14 mouse cellular contexts compared by ENCODE assay signal in genomic region chr5:114298212-114298894, GRCm38 (mm10). TPM values are rescaled to one million over a fixed set of nuclear protein-coding genes. Genes with fewer than 3 reads are reported as not detected.
DNase-seq lines count a peak whose midpoint lies in the region; ATAC-seq lines count a peak whose summit lies in the region.
"Had no signal": no experiment of that assay in that cellular context is flagged by ENCODE, and none has a peak within 500 bp of the region (broad histone marks: within the 10 kb centered on the region; RNA-seq: fewer than 3 reads in every experiment).

No protein-coding gene starts in this region.

- H3K27ac ChIP-seq in neural tube, embryonic 14.5 days (ENCODE audit: low read depth, low read length), result no peak overlapping the region
- no peak overlapping the region for H3K27ac ChIP-seq in forebrain, embryonic 16.5 days (ENCODE audit: low read length)
- H3K27ac ChIP-seq in midbrain, embryonic 15.5 days, result peak overlapping the region; percentile 14
- H3K27ac ChIP-seq: heart, embryonic 15.5 days had no signal

- H3K4me3 ChIP-seq in neural tube, embryonic 14.5 days (ENCODE audit: low read depth, low read length), result no peak overlapping the region
- H3K4me3 ChIP-seq in forebrain, embryonic 16.5 days (replicated peaks; ENCODE audit: low read length), result no peak overlapping the region
- H3K4me3 ChIP-seq in midbrain, embryonic 15.5 days, result no peak overlapping the region
- H3K4me3 ChIP-seq: heart, embryonic 15.5 days; megakaryocyte, embryonic 14.5 days had no signal

- DNase-seq in gastrocnemius, postnatal 10 days, result peak; percentile 39
- DNase-seq in gastrocnemius, postnatal 36 days, result no peak
- no peak for DNase-seq in neural tube, embryonic 10.5 days (ENCODE audit: extremely low spot score, low spot score)
- DNase-seq in adrenal gland, adult 18-20 months (ENCODE audit: low spot score in 2 of 2), result no peak
- DNase-seq in gastrocnemius, postnatal 14 days, result no peak
- DNase-seq: right cerebral cortex, postnatal 14 days had no signal

- no peaks in the 10 kb centered on the region for H3K36me3 ChIP-seq in neural tube, embryonic 14.5 days (ENCODE audit: control insufficient read depth, insufficient read depth, low read length)
- no peaks in the 10 kb centered on the region for H3K36me3 ChIP-seq in forebrain, embryonic 16.5 days (ENCODE audit: control insufficient read depth, insufficient read depth)
- H3K36me3 ChIP-seq in midbrain, embryonic 15.5 days (replicated peaks), result no peaks in the 10 kb centered on the region
- H3K36me3 ChIP-seq: heart, embryonic 15.5 days had no signal

- no peak overlapping the region for H3K9ac ChIP-seq in neural tube, embryonic 14.5 days (replicated peaks; ENCODE audit: low read depth, low read length)
- no peak overlapping the region for H3K9ac ChIP-seq in forebrain, embryonic 16.5 days (replicated peaks; ENCODE audit: low read depth, low read length)
- H3K9ac ChIP-seq in midbrain, embryonic 15.5 days, result no peak overlapping the region
- H3K9ac ChIP-seq: heart, embryonic 15.5 days had no signal

- H3K9me3 ChIP-seq in neural tube, embryonic 14.5 days (ENCODE audit: control insufficient read depth, low read length), result no peaks in the 10 kb centered on the region
- no peaks in the 10 kb centered on the region for H3K9me3 ChIP-seq in forebrain, embryonic 16.5 days (ENCODE audit: control insufficient read depth, low read length)
- H3K9me3 ChIP-seq in midbrain, embryonic 15.5 days, result no peaks in the 10 kb centered on the region
- H3K9me3 ChIP-seq: heart, embryonic 15.5 days; megakaryocyte, embryonic 14.5 days had no signal

- 0 out of 2 replicates have a peak, but pooled peaks cover 9% of the 10 kb centered on the region for H3K27me3 ChIP-seq in neural tube, embryonic 14.5 days (ENCODE audit: control insufficient read depth, insufficient read depth, low read length)
- 0 out of 2 replicates have a peak, but pooled peaks cover 8% of the 10 kb centered on the region for H3K27me3 ChIP-seq in forebrain, embryonic 16.5 days (replicated peaks; ENCODE audit: control insufficient read depth, insufficient read depth, low read length)
- peaks cover 11% of the 10 kb centered on the region; the same call in 1 of the 2 replicates for H3K27me3 ChIP-seq in midbrain, embryonic 15.5 days (replicated peaks)

- ATAC-seq in neural tube, embryonic 14.5 days (ENCODE audit: low read depth), result peak; percentile 21; the same call in 1 of the 2 replicates
- ATAC-seq in forebrain, embryonic 16.5 days, result peak; percentile 55; the same call in 1 of the 2 replicates
- ATAC-seq in midbrain, embryonic 15.5 days (replicated peaks), result peak; percentile 40; the same call in 1 of the 2 replicates

- no peak overlapping the region for H3K4me2 ChIP-seq in neural tube, embryonic 14.5 days (ENCODE audit: low read depth, low read length)
- H3K4me2 ChIP-seq in forebrain, embryonic 16.5 days (ENCODE audit: low read length), result no peak overlapping the region
- no peak overlapping the region; the same call in 1 of the 2 replicates for H3K4me2 ChIP-seq in midbrain, embryonic 15.5 days
- H3K4me2 ChIP-seq: heart, embryonic 15.5 days; liver, embryonic 11.5 days had no signal

- 46% methylated on average over 18 of the region's 18 CpGs for WGBS in neural tube, embryonic 14.5 days
- 37% methylated on average over 18 of the region's 18 CpGs for WGBS in forebrain, embryonic 16.5 days
- WGBS in midbrain, embryonic 15.5 days, result 39% methylated on average over 18 of the region's 18 CpGs

- intact Hi-C loops in gastrocnemius, postnatal 36 days (cut with DNase I), result no loop called here
- intact Hi-C loops in gastrocnemius, postnatal 14 days (cut with DNase I; ENCODE audit: low total_unique reads), result no loop called here

- H3K4me1 ChIP-seq in neural tube, embryonic 14.5 days (ENCODE audit: control insufficient read depth, insufficient read depth, low read length), result peaks cover 14% of the 10 kb centered on the region; the same call in 1 of the 2 replicates
- H3K4me1 ChIP-seq in forebrain, embryonic 16.5 days (replicated peaks; ENCODE audit: control insufficient read depth, insufficient read depth, low read length), result peaks cover 21% of the 10 kb centered on the region
- H3K4me1 ChIP-seq in midbrain, embryonic 15.5 days, result peaks cover 31% of the 10 kb centered on the region

RNA-seq across cellular contexts. Expression of gene Myo1h, which starts 9.4 kb away (rescaled TPM):
- under 1 TPM; 0.43 to 0.78 TPM for total RNA-seq in gastrocnemius, postnatal 10 days (2021)
- under 1 TPM in 1 of 2 experiments, not detected in 1; 0.35 TPM for total RNA-seq in gastrocnemius, postnatal 36 days (2021)
- 0.75 and 0.88 TPM in 2 replicates for polyA plus RNA-seq in neural tube, embryonic 14.5 days (2014; fragmentation: Nextera tagmentation; extraction: Ambion mirVana)
- polyA plus RNA-seq in forebrain, embryonic 16.5 days (2015; fragmentation: Nextera tagmentation; extraction: Ambion mirVana), result 0.65 and 0.91 TPM in 2 replicates
- 0.69 and 1.1 TPM in 2 replicates for polyA plus RNA-seq in midbrain, embryonic 15.5 days (2015; fragmentation: Nextera tagmentation; extraction: Ambion mirVana)
- total RNA-seq in adrenal gland, adult 18-20 months (2021), result under 1 TPM; 0.23 to 0.64 TPM
- total RNA-seq in gastrocnemius, postnatal 14 days (2021), result 1 to 10 TPM in 1 of 2 experiments, not detected in 1; 1.1 TPM

RNA-seq across cellular contexts. Expression of gene Foxn4, which starts 24.7 kb away (rescaled TPM):
- total RNA-seq in gastrocnemius, postnatal 10 days (2021), result not detected
- total RNA-seq in gastrocnemius, postnatal 36 days (2021), result not detected
- not detected in 2 replicates for polyA plus RNA-seq in neural tube, embryonic 14.5 days (2014; fragmentation: Nextera tagmentation; extraction: Ambion mirVana)
- 0.24 and 0.68 TPM in 2 replicates for polyA plus RNA-seq in forebrain, embryonic 16.5 days (2015; fragmentation: Nextera tagmentation; extraction: Ambion mirVana)
- 0.88 and 0.89 TPM in 2 replicates for polyA plus RNA-seq in midbrain, embryonic 15.5 days (2015; fragmentation: Nextera tagmentation; extraction: Ambion mirVana)
- not detected for total RNA-seq in adrenal gland, adult 18-20 months (2021)
- not detected for total RNA-seq in gastrocnemius, postnatal 14 days (2021)
- total RNA-seq: common myeloid progenitor, adult 5-6 weeks; layer of hippocampus, adult 18-20 months had no signal
- polyA plus RNA-seq: liver, embryonic 11.5 days had no signal
